Mouse (Mus musculus) limb, embryonic 13.5 days (tissue): ENCODE data around the gene Rarb. TPM values are rescaled to one million over a fixed set of nuclear protein-coding genes. Genes with fewer than 3 reads are reported as not detected.
A peak's percentile ranks its signal among the peaks of the same experiment; 100 is the strongest.

Experiments used
- ATAC-seq: fragments of 200-750 bp; cut with Nextera tagmentation; 2 replicates; pipeline ENCODE4 v1.8.0; 2017; ENCODE audit warnings: low read depth, moderate number of reproducible peaks, moderate TSS enrichment; ENCODE audit not compliant: low FRiP score
- H3K27ac ChIP-seq: fragments of 300-500 bp; sonication (generic); 2 replicates; pipeline ENCODE4 v1.5.1; 2015; ENCODE audit warnings: inconsistent platforms, mild to moderate bottlenecking, moderate library complexity
- H3K27me3 ChIP-seq: fragments of 300-500 bp; sonication (generic); 2 replicates; pipeline ENCODE4 v1.6.1; 2015; ENCODE audit warnings: mild to moderate bottlenecking, inconsistent platforms
- H3K36me3 ChIP-seq: fragments of 300-500 bp; sonication (generic); 2 replicates; pipeline ENCODE4 v1.6.1; 2015; ENCODE audit warnings: inconsistent platforms, mild to moderate bottlenecking, moderate library complexity
- H3K4me1 ChIP-seq: fragments of 300-500 bp; sonication (generic); 2 replicates; pipeline ENCODE4 v1.6.1; 2015; ENCODE audit warnings: inconsistent platforms
- H3K4me2 ChIP-seq: fragments of 300-500 bp; sonication (generic); replicated peaks from 2 replicates; pipeline ENCODE4 v1.6.1; 2015; ENCODE audit warnings: inconsistent platforms, mild to moderate bottlenecking, moderate library complexity
- H3K4me3 ChIP-seq: fragments of 300-500 bp; sonication (generic); 2 replicates; pipeline ENCODE4 v1.5.1; 2015; ENCODE audit warnings: moderate library complexity, mild to moderate bottlenecking, inconsistent platforms
- H3K9ac ChIP-seq: fragments of 300-500 bp; sonication (generic); 2 replicates; pipeline ENCODE4 v1.6.1; 2015; ENCODE audit warnings: mild to moderate bottlenecking, inconsistent platforms
- H3K9me3 ChIP-seq: fragments of 300-500 bp; sonication (generic); 2 replicates; pipeline ENCODE4 v1.6.1; 2016; ENCODE audit warnings: inconsistent platforms
- WGBS: fragments of 180-500 bp; shearing (Covaris S2); methylation state at CpG from one replicate; pipeline ENCODE4 v1.1.7; 2015; 5-methylcytosine and 5-hydroxymethylcytosine counted together
- polyA plus RNA-seq: library from polyadenylated mRNA; unstranded; fragments of >200 nt; fragmentation: Nextera tagmentation; extraction: Ambion mirVana; gene quantifications from 2 replicates; pipeline ENCODE4 v1.2.1, GENCODE M21; 2015

Rarb gene
- polyA plus RNA-seq, 1 experiment from 2014 or later = 17.8 TPM

- no peaks in the 10 kb centered on the region for H3K36me3 ChIP-seq
- no peak overlapping the region for H3K27ac ChIP-seq
- H3K27me3 ChIP-seq = no peaks in the 10 kb centered on the region
- H3K4me2 ChIP-seq = no peak overlapping the region
- H3K9ac ChIP-seq = no peak overlapping the region
- H3K9me3 ChIP-seq = no peaks in the 10 kb centered on the region
- ATAC-seq = no peak
- peaks cover 14% of the 10 kb centered on the region for H3K4me1 ChIP-seq
- no peak overlapping the region for H3K4me3 ChIP-seq
Measured at GRCm38 (mm10) chr14:16605480-16605879, 213.5 kb downstream of the Rarb start.

- Histone ChIP-seq H3K4me1 (peaks cover 14% of the 10 kb centered on the region), H3K27me3 (no peaks in the 10 kb centered on the region), H3K27ac (no peak overlapping the region), H3K4me2 (no peak overlapping the region), H3K9me3 (no peaks in the 10 kb centered on the region), H3K36me3 (no peaks in the 10 kb centered on the region), H3K9ac (no peak overlapping the region), H3K4me3 (no peak overlapping the region)
- no peak for ATAC-seq
- WGBS = 19% methylated on average over 8 of the region's 8 CpGs
Measured at GRCm38 (mm10) chr14:16604469-16605064, 214.4 kb downstream of the Rarb start.

- WGBS = 7% methylated on average over 5 of the region's 5 CpGs
- ATAC-seq = no peak
- Histone ChIP-seq H3K9ac (no peak overlapping the region), H3K4me1 (peaks cover 21% of the 10 kb centered on the region), H3K27me3 (no peaks in the 10 kb centered on the region), H3K4me3 (no peak overlapping the region), H3K27ac (no peak overlapping the region), H3K9me3 (no peaks in the 10 kb centered on the region), H3K36me3 (no peaks in the 10 kb centered on the region), H3K4me2 (no peak overlapping the region)
Measured at GRCm38 (mm10) chr14:16603040-16603590, 215.8 kb downstream of the Rarb start.

- Histone ChIP-seq H3K9ac (no peak overlapping the region), H3K4me1 (peaks cover 24% of the 10 kb centered on the region), H3K9me3 (no peaks in the 10 kb centered on the region), H3K4me2 (no peak overlapping the region), H3K27ac (no peak overlapping the region), H3K36me3 (no peaks in the 10 kb centered on the region), H3K4me3 (no peak overlapping the region), H3K27me3 (no peaks in the 10 kb centered on the region)
- no peak for ATAC-seq
- WGBS = 67% methylated on average over 7 of the region's 7 CpGs
Measured at GRCm38 (mm10) chr14:16599224-16599623, 219.7 kb downstream of the Rarb start.

GRCm38 (mm10) chr14:16598074-16598501 lies 220.9 kb downstream of the Rarb start:
- Histone ChIP-seq H3K27me3 (no peaks in the 10 kb centered on the region), H3K4me2 (peak overlapping the region; percentile 23; the same call in 1 of the 2 replicates), H3K9ac (no peak overlapping the region), H3K4me3 (no peak overlapping the region), H3K9me3 (no peaks in the 10 kb centered on the region), H3K4me1 (peaks cover 17% of the 10 kb centered on the region), H3K36me3 (no peaks in the 10 kb centered on the region), H3K27ac (peak overlapping the region; percentile 55)
- 20% methylated on average over 4 of the region's 4 CpGs for WGBS
- peak; percentile 44; the same call in 1 of the 2 replicates for ATAC-seq

- Histone ChIP-seq H3K9ac (no peak overlapping the region), H3K4me1 (0 out of 2 replicates have a peak, but pooled peaks cover 5% of the 10 kb centered on the region), H3K27ac (no peak overlapping the region), H3K27me3 (no peaks in the 10 kb centered on the region), H3K9me3 (no peaks in the 10 kb centered on the region), H3K36me3 (no peaks in the 10 kb centered on the region), H3K4me2 (no peak overlapping the region), H3K4me3 (no peak overlapping the region)
- ATAC-seq = no peak
- 74% methylated on average over 4 of the region's 4 CpGs for WGBS
Measured at GRCm38 (mm10) chr14:16589139-16589538, 229.8 kb downstream of the Rarb start.

GRCm38 (mm10) chr14:16578100-16578499 lies 240.9 kb downstream of the Rarb start:
- H3K27ac ChIP-seq = no peak overlapping the region
- ATAC-seq = no peak
- H3K27me3 ChIP-seq = peaks cover 22% of the 10 kb centered on the region
- no peak overlapping the region for H3K9ac ChIP-seq
- H3K36me3 ChIP-seq = no peaks in the 10 kb centered on the region
- no peak overlapping the region for H3K4me2 ChIP-seq
- no peaks in the 10 kb centered on the region for H3K9me3 ChIP-seq
- peaks cover 17% of the 10 kb centered on the region for H3K4me1 ChIP-seq
- H3K4me3 ChIP-seq = no peak overlapping the region

- H3K9ac ChIP-seq = no peak overlapping the region
- H3K4me2 ChIP-seq = no peak overlapping the region
- H3K27ac ChIP-seq = no peak overlapping the region
- H3K4me3 ChIP-seq = no peak overlapping the region
- H3K36me3 ChIP-seq = no peaks in the 10 kb centered on the region
- no peaks in the 10 kb centered on the region for H3K9me3 ChIP-seq
- peaks cover 27% of the 10 kb centered on the region for H3K4me1 ChIP-seq
- H3K27me3 ChIP-seq = peaks cover 29% of the 10 kb centered on the region
- WGBS = 29% methylated on average over 1 of the region's 1 CpGs
- ATAC-seq = no peak
Measured at GRCm38 (mm10) chr14:16577049-16577448, 241.9 kb downstream of the Rarb start.

- Histone ChIP-seq H3K9me3 (no peaks in the 10 kb centered on the region), H3K9ac (peak overlapping the region; percentile 78), H3K4me1 (peaks cover 34% of the 10 kb centered on the region), H3K4me2 (peak overlapping the region; percentile 83), H3K4me3 (peak overlapping the region; percentile 60), H3K27me3 (peaks cover 38% of the 10 kb centered on the region), H3K27ac (peak overlapping the region; percentile 85), H3K36me3 (no peaks in the 10 kb centered on the region)
- peak; percentile 92 for ATAC-seq
- WGBS = under 1% methylated on average over 52 of the region's 52 CpGs
Measured at GRCm38 (mm10) chr14:16574925-16575721, 243.8 kb downstream of the Rarb start.

- Histone ChIP-seq H3K4me2 (peak overlapping the region; percentile 83), H3K9ac (peak overlapping the region; percentile 78), H3K4me1 (peaks cover 42% of the 10 kb centered on the region), H3K36me3 (no peaks in the 10 kb centered on the region), H3K27ac (no peak overlapping the region), H3K4me3 (peak overlapping the region; percentile 60), H3K27me3 (peaks cover 41% of the 10 kb centered on the region), H3K9me3 (no peaks in the 10 kb centered on the region)
- WGBS = 49% methylated on average over 6 of the region's 6 CpGs
- no peak for ATAC-seq
Measured at GRCm38 (mm10) chr14:16573475-16574171, 245.3 kb downstream of the Rarb start.

- Histone ChIP-seq H3K9ac (peak overlapping the region; percentile 78), H3K27ac (no peak overlapping the region), H3K36me3 (no peaks in the 10 kb centered on the region), H3K27me3 (peaks cover 41% of the 10 kb centered on the region), H3K4me1 (peaks cover 43% of the 10 kb centered on the region), H3K9me3 (no peaks in the 10 kb centered on the region), H3K4me2 (peak overlapping the region; percentile 83), H3K4me3 (peak overlapping the region; percentile 60)
- WGBS = 27% methylated on average over 8 of the region's 8 CpGs
- ATAC-seq = no peak
Measured at GRCm38 (mm10) chr14:16572755-16573340, 246.1 kb downstream of the Rarb start.
